Mouse (Mus musculus): ENCODE results near the gene Itga7. TPM values are rescaled to one million over a fixed set of nuclear protein-coding genes. Genes with fewer than 3 reads are reported as not detected.

The Itga7 gene
- polyA plus RNA-seq, 1 experiment from 2014 or later: 3.3 TPM

DNA sequence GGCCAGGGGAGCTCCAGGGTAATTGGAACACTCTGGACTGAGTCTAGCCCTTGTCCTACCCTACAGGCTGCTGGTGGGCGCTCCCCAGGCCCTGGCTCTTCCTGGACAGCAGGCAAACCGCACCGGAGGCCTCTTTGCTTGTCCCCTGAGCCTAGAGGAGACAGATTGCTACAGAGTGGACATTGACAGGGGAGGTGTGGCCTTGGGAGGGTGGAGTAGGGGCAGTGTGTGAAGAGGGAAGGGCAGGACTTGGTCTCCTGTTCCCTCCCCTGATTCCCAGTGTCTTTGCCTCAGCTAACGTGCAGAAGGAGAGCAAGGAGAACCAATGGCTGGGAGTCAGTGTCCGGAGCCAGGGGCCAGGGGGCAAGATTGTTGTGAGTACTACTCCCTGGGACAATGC lies 5.4 kb downstream of the Itga7 start:
- H3K27me3 ChIP-seq (replicated peaks; ENCODE audit: control insufficient read depth, insufficient read depth, low read length): peaks cover 23% of the 10 kb centered on the region
- no peak overlapping the region for H3K9ac ChIP-seq (ENCODE audit: low read depth, low read length)
- H3K36me3 ChIP-seq (ENCODE audit: control insufficient read depth, insufficient read depth, low read length): no peaks in the 10 kb centered on the region
- peak; percentile 68 for ATAC-seq
- no peak overlapping the region for H3K4me2 ChIP-seq (ENCODE audit: low read depth, low read length)
- H3K4me1 ChIP-seq (ENCODE audit: control insufficient read depth, insufficient read depth, low read length): peaks cover 4% of the 10 kb centered on the region
- 53% methylated on average over 5 of the region's 5 CpGs for WGBS
- no peak overlapping the region for H3K4me3 ChIP-seq (ENCODE audit: low read length)
- no peak overlapping the region for H3K27ac ChIP-seq (ENCODE audit: low read length)
- H3K9me3 ChIP-seq (ENCODE audit: control insufficient read depth, low read length): no peaks in the 10 kb centered on the region

DNA sequence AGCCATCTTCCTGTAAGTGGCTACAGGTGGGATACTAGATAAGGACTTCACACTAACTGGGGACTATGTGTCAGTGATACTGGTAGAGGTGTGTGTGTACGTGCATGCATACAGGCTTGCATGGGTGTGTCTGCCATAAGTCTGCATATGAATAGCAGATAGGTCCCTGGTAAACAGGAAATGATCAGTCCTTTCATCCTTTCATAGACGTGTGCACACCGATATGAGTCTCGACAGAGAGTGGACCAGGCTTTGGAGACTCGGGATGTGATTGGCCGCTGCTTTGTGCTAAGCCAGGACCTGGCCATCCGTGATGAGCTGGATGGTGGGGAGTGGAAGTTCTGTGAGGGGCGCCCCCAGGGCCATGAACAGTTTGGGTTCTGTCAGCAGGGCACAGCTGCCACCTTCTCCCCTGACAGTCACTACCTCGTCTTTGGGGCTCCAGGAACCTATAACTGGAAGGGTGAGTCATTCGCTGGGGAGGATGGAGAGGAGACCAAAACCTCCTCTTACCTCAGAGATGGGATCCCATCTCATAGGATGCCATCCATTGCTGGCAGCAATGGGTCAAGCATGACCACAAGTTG lies 7.0 kb downstream of the Itga7 start:
- H3K36me3 ChIP-seq (ENCODE audit: control insufficient read depth, insufficient read depth, low read length): no peaks in the 10 kb centered on the region
- 77% methylated on average over 10 of the region's 10 CpGs for WGBS
- H3K4me2 ChIP-seq (ENCODE audit: low read depth, low read length): no peak overlapping the region
- no peak for ATAC-seq
- H3K4me1 ChIP-seq (ENCODE audit: control insufficient read depth, insufficient read depth, low read length): no peaks in the 10 kb centered on the region
- H3K27ac ChIP-seq (ENCODE audit: low read length): no peak overlapping the region
- H3K27me3 ChIP-seq (replicated peaks; ENCODE audit: control insufficient read depth, insufficient read depth, low read length): peaks cover 7% of the 10 kb centered on the region
- H3K4me3 ChIP-seq (ENCODE audit: low read length): no peak overlapping the region
- no peak overlapping the region for H3K9ac ChIP-seq (ENCODE audit: low read depth, low read length)
- H3K9me3 ChIP-seq (ENCODE audit: control insufficient read depth, low read length): no peaks in the 10 kb centered on the region

GRCm38 (mm10) chr10:128945675-128946074 lies 12.1 kb downstream of the Itga7 start:
- H3K4me3 ChIP-seq (ENCODE audit: low read length): no peak overlapping the region
- no peaks in the 10 kb centered on the region for H3K9me3 ChIP-seq (ENCODE audit: control insufficient read depth, low read length)
- WGBS: 24% methylated on average over 3 of the region's 3 CpGs
- no peak overlapping the region for H3K4me2 ChIP-seq (ENCODE audit: low read depth, low read length)
- no peak overlapping the region for H3K27ac ChIP-seq (ENCODE audit: low read length)
- H3K4me1 ChIP-seq (ENCODE audit: control insufficient read depth, insufficient read depth, low read length): no peaks in the 10 kb centered on the region
- H3K9ac ChIP-seq (ENCODE audit: low read depth, low read length): no peak overlapping the region
- H3K27me3 ChIP-seq (replicated peaks; ENCODE audit: control insufficient read depth, insufficient read depth, low read length): no peaks in the 10 kb centered on the region
- peak; percentile 47; the same call in 1 of the 2 replicates for ATAC-seq
- H3K36me3 ChIP-seq (ENCODE audit: control insufficient read depth, insufficient read depth, low read length): no peaks in the 10 kb centered on the region

DNA sequence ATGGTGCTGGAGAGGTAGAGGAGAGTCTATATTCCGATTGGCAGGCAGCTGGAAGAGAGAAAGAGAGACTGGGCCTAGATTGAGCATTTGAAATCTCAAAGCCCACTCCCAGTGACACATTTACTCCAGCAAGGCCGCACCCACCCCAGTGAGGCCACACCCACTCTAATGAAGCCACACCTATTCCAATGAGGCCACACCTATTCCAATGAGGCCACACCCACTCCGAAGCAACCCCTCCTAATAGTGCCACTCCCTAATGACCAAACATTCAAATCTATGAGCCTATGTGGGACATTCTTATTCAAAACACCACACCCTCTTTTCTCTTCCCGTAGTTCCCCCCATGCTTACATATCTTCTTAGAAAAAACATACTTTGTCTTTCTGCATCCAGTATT lies 13.9 kb downstream of the Itga7 start:
- H3K4me1 ChIP-seq (ENCODE audit: control insufficient read depth, insufficient read depth, low read length): no peaks in the 10 kb centered on the region
- 88% methylated on average over 4 of the region's 4 CpGs for WGBS
- no peak overlapping the region for H3K9ac ChIP-seq (ENCODE audit: low read depth, low read length)
- no peaks in the 10 kb centered on the region for H3K9me3 ChIP-seq (ENCODE audit: control insufficient read depth, low read length)
- H3K27ac ChIP-seq (ENCODE audit: low read length): no peak overlapping the region
- H3K4me3 ChIP-seq (ENCODE audit: low read length): no peak overlapping the region
- ATAC-seq: no peak
- no peaks in the 10 kb centered on the region for H3K36me3 ChIP-seq (ENCODE audit: control insufficient read depth, insufficient read depth, low read length)
- H3K4me2 ChIP-seq (ENCODE audit: low read depth, low read length): no peak overlapping the region
- H3K27me3 ChIP-seq (replicated peaks; ENCODE audit: control insufficient read depth, insufficient read depth, low read length): no peaks in the 10 kb centered on the region

GRCm38 (mm10) chr10:128950208-128950887 lies 16.7 kb downstream of the Itga7 start:
- WGBS: 58% methylated on average over 16 of the region's 16 CpGs
- Histone ChIP-seq H3K27me3 (replicated peaks; ENCODE audit: control insufficient read depth, insufficient read depth, low read length) (no peaks in the 10 kb centered on the region), H3K27ac (ENCODE audit: low read length) (no peak overlapping the region), H3K36me3 (ENCODE audit: control insufficient read depth, insufficient read depth, low read length) (no peaks in the 10 kb centered on the region), H3K9me3 (ENCODE audit: control insufficient read depth, low read length) (no peaks in the 10 kb centered on the region), H3K9ac (ENCODE audit: low read depth, low read length) (no peak overlapping the region), H3K4me1 (ENCODE audit: control insufficient read depth, insufficient read depth, low read length) (no peaks in the 10 kb centered on the region), H3K4me3 (ENCODE audit: low read length) (no peak overlapping the region), H3K4me2 (ENCODE audit: low read depth, low read length) (no peak overlapping the region)
- no peak for ATAC-seq

DNA sequence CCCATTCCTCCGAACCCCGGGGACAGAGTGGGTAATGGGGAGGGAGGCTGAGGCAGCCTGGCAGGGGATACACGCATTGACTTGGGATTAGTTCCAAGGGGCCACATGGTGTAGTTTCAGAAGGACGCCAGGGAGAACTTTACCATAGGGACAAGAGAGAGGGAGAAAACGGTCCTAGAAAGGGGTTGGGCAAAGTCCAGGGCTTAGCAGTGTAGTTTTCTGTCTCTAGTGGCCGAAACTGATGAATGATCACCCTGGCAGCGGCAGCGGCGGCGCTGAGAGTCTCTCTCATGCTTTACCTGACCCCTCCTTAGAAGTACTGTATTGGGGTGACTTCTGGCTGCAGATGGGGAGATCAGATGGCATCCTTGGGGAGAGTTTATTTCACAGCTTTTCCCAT lies 24.7 kb downstream of the Itga7 start:
- peaks cover 18% of the 10 kb centered on the region; the same call in 1 of the 2 replicates for H3K4me1 ChIP-seq (ENCODE audit: control insufficient read depth, insufficient read depth, low read length)
- H3K9ac ChIP-seq (ENCODE audit: low read depth, low read length): no peak overlapping the region
- no peak overlapping the region for H3K4me2 ChIP-seq (ENCODE audit: low read depth, low read length)
- H3K36me3 ChIP-seq (ENCODE audit: control insufficient read depth, insufficient read depth, low read length): no peaks in the 10 kb centered on the region
- no peak overlapping the region for H3K27ac ChIP-seq (ENCODE audit: low read length)
- ATAC-seq: no peak
- no peaks in the 10 kb centered on the region for H3K9me3 ChIP-seq (ENCODE audit: control insufficient read depth, low read length)
- H3K4me3 ChIP-seq (ENCODE audit: low read length): no peak overlapping the region
- WGBS: 80% methylated on average over 10 of the region's 10 CpGs
- no peaks in the 10 kb centered on the region for H3K27me3 ChIP-seq (replicated peaks; ENCODE audit: control insufficient read depth, insufficient read depth, low read length)

DNA sequence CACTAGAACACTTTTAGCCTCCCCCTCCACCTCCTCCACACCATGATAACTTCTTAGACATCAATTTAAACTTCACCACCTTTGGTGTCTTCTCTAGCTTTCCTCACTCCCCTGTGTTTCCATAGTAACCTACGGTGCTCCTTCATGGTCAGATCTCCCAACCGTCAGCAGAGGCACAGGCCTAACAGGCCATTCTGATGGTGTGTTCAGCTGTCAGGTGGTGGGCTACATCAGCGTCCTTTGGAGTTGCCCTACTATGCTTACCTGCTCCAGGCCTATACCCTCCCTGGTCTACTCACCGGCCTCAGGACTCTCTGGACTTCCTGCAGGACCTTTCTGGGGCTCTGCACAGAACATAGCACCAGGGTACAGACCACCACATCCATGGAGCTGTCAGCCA lies 26.5 kb downstream of the Itga7 start:
- Histone ChIP-seq H3K27ac (ENCODE audit: low read length) (peak overlapping the region; percentile 59), H3K4me2 (ENCODE audit: low read depth, low read length) (peak overlapping the region; percentile 44)

DNA sequence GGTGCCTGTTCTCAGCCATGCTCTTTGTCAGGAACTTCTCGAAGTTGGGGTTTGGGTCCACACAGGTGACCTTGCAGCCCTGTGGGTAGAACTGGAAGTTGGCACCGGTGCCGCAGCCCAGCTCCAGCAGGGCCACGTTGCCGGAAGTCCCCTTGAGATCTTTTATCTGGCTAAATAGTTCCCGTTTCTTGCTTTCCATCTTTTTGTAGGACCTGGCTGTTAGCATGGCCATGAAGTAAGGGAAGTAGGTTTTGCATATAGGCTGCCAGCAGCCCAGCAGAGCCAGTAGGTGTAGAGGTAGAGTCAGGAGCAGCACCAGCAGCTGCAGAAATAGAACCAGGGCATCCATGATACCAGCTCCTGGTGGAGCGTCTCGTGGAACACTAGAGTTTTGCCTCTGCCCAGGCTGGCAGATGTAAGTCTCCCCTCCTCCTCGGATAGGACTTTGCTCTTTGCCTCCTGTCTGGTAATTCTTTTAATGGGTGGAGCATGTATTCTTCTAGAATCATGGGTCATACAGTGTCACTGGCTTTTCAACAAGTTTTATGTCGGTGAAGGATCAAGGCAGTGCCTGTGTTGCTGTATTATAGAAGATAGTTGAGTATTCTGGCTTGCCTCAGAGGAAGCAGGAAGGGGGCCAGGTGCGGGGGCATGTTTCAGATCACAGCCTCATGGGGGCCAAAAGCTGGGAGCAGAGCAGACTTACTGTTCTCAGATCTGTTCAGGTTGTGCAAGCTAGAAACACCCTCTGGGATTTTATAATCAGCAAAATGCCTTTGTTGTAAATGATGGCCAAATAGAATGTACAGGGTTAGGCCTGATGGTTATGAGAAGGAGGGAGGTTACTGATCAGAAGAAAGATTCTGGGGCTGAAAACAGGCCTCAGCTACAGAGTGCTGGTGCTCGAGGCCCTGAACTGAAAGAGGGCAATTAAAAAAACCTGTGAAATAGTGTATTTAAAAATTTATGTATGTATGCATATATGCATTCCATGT lies 27.3 kb downstream of the Itga7 start, which contains the start of gene Mettl7b:
Gene Mettl7b (minus strand): TSS at position 399 of the 995 bp plus-strand sequence.
- H3K9ac ChIP-seq (ENCODE audit: low read depth, low read length): peak within 1 kb of the TSS; percentile 1; the same call in 1 of the 2 replicates
- ATAC-seq: peak; percentile 94
- H3K4me2 ChIP-seq (ENCODE audit: low read depth, low read length): peak within 1 kb of the TSS; percentile 44
- H3K9me3 ChIP-seq (ENCODE audit: control insufficient read depth, low read length): no peaks in the 10 kb centered on the region
- H3K27ac ChIP-seq (ENCODE audit: low read length): peak within 1 kb of the TSS; percentile 71
- 64% methylated on average over 12 of the region's 12 CpGs for WGBS
- H3K4me3 ChIP-seq (ENCODE audit: low read length): peak within 1 kb of the TSS; percentile 17
- peaks cover 27% of the 10 kb centered on the region; the same call in 1 of the 2 replicates for H3K4me1 ChIP-seq (ENCODE audit: control insufficient read depth, insufficient read depth, low read length)
- H3K27me3 ChIP-seq (replicated peaks; ENCODE audit: control insufficient read depth, insufficient read depth, low read length): no peaks in the 10 kb centered on the region
- H3K36me3 ChIP-seq (ENCODE audit: control insufficient read depth, insufficient read depth, low read length): no peaks in the 10 kb centered on the region

More for the DNA sequence above, 26.5 kb downstream of the Itga7 start:
- Histone ChIP-seq H3K9ac (ENCODE audit: low read depth, low read length) (peak overlapping the region; percentile 1; the same call in 1 of the 2 replicates), H3K4me1 (ENCODE audit: control insufficient read depth, insufficient read depth, low read length) (peaks cover 27% of the 10 kb centered on the region; the same call in 1 of the 2 replicates), H3K9me3 (ENCODE audit: control insufficient read depth, low read length) (no peaks in the 10 kb centered on the region), H3K36me3 (ENCODE audit: control insufficient read depth, insufficient read depth, low read length) (no peaks in the 10 kb centered on the region), H3K27me3 (replicated peaks; ENCODE audit: control insufficient read depth, insufficient read depth, low read length) (no peaks in the 10 kb centered on the region), H3K4me3 (ENCODE audit: low read length) (peak overlapping the region; percentile 17)
- WGBS: 78% methylated on average over 4 of the region's 4 CpGs
- peak; percentile 6 for ATAC-seq

- no peak overlapping the region for H3K9ac ChIP-seq (ENCODE audit: low read depth, low read length)
- no peak overlapping the region for H3K4me2 ChIP-seq (ENCODE audit: low read depth, low read length)
- peaks cover 27% of the 10 kb centered on the region; the same call in 1 of the 2 replicates for H3K4me1 ChIP-seq (ENCODE audit: control insufficient read depth, insufficient read depth, low read length)
- ATAC-seq: 0 out of 2 replicates have a peak, but pooled peaks have one; percentile 12
- H3K27ac ChIP-seq (ENCODE audit: low read length): no peak overlapping the region
- WGBS: 58% methylated on average over 2 of the region's 2 CpGs
- H3K9me3 ChIP-seq (ENCODE audit: control insufficient read depth, low read length): no peaks in the 10 kb centered on the region
- no peaks in the 10 kb centered on the region for H3K36me3 ChIP-seq (ENCODE audit: control insufficient read depth, insufficient read depth, low read length)
- no peak overlapping the region for H3K4me3 ChIP-seq (ENCODE audit: low read length)
- no peaks in the 10 kb centered on the region for H3K27me3 ChIP-seq (replicated peaks; ENCODE audit: control insufficient read depth, insufficient read depth, low read length)
Observed at GRCm38 (mm10) chr10:128964961-128965360, 31.3 kb downstream of the Itga7 start.

Measured in intestine, embryonic 16.5 days (tissue).